Mouse (Mus musculus) stomach, embryonic 14.5 days (tissue): Measurements from ENCODE around the gene Crebbp. TPM values are rescaled to one million over a fixed set of nuclear protein-coding genes. Genes with fewer than 3 reads are reported as not detected.
"Not testable (repeated sequence)": the region's sequence is repeated elsewhere in the genome, so short reads cannot be mapped to it uniquely, and the experiment has no call there.

Experiments
- ATAC-seq: fragments of 200-750 bp; cut with Nextera tagmentation; 2 replicates; pipeline ENCODE4 v1.8.0; 2017; ENCODE audit warnings: low read depth, moderate TSS enrichment; ENCODE audit not compliant: insufficient number of reproducible peaks, insufficient read depth, low FRiP score
- H3K27ac ChIP-seq: fragments of 300-500 bp; sonication (generic); 2 replicates; pipeline ENCODE4 v1.5.1; 2014; ENCODE audit warnings: mild to moderate bottlenecking, low read length, moderate library complexity, mixed read lengths
- H3K27me3 ChIP-seq: fragments of 300-500 bp; sonication (generic); 2 replicates; pipeline ENCODE4 v1.6.1; 2014; ENCODE audit warnings: low read length, control low read depth, mixed read lengths; ENCODE audit not compliant: control insufficient read depth, insufficient read depth
- H3K36me3 ChIP-seq: fragments of 300-500 bp; sonication (generic); 2 replicates; pipeline ENCODE4 v1.6.1; 2014; ENCODE audit warnings: mild to moderate bottlenecking, control low read depth, low read length, moderate library complexity, mixed read lengths; ENCODE audit not compliant: control insufficient read depth, insufficient read depth
- H3K4me1 ChIP-seq: fragments of 300-500 bp; sonication (generic); 2 replicates; pipeline ENCODE4 v1.6.1; 2014; ENCODE audit warnings: low read length, control low read depth, mixed read lengths; ENCODE audit not compliant: control insufficient read depth, insufficient read depth
- H3K4me2 ChIP-seq: fragments of 300-500 bp; sonication (generic); replicated peaks from 2 replicates; pipeline ENCODE4 v1.6.1; 2014; ENCODE audit warnings: low read depth, low read length, control low read depth
- H3K4me3 ChIP-seq: fragments of 300-500 bp; sonication (generic); 2 replicates; pipeline ENCODE4 v1.5.1; 2014; ENCODE audit warnings: low read depth, low read length, control low read depth
- H3K9ac ChIP-seq: fragments of 300-500 bp; sonication (generic); replicated peaks from 2 replicates; pipeline ENCODE4 v1.6.1; 2014; ENCODE audit warnings: low read depth, mild to moderate bottlenecking, control low read depth, low read length, moderate library complexity, mixed read lengths
- H3K9me3 ChIP-seq: fragments of 300-500 bp; sonication (generic); 2 replicates; pipeline ENCODE4 v1.6.1; 2016; ENCODE audit warnings: low read depth, low read length, control low read depth; ENCODE audit not compliant: control insufficient read depth
- WGBS: fragments of 180-500 bp; shearing (Covaris S2); extraction: QIAGEN DNeasy Blood & Tissue Kit; methylation state at CpG from one replicate; pipeline ENCODE4 v1.1.7; 2014; 5-methylcytosine and 5-hydroxymethylcytosine counted together
- polyA plus RNA-seq: library from polyadenylated mRNA; unstranded; fragments of >200 nt; fragmentation: Nextera tagmentation; extraction: Ambion mirVana; gene quantifications from 2 replicates; pipeline ENCODE4 v1.2.1, GENCODE M21; 2014

Crebbp gene
- 53.6 and 65.3 TPM in 2 replicates for polyA plus RNA-seq

DNA sequence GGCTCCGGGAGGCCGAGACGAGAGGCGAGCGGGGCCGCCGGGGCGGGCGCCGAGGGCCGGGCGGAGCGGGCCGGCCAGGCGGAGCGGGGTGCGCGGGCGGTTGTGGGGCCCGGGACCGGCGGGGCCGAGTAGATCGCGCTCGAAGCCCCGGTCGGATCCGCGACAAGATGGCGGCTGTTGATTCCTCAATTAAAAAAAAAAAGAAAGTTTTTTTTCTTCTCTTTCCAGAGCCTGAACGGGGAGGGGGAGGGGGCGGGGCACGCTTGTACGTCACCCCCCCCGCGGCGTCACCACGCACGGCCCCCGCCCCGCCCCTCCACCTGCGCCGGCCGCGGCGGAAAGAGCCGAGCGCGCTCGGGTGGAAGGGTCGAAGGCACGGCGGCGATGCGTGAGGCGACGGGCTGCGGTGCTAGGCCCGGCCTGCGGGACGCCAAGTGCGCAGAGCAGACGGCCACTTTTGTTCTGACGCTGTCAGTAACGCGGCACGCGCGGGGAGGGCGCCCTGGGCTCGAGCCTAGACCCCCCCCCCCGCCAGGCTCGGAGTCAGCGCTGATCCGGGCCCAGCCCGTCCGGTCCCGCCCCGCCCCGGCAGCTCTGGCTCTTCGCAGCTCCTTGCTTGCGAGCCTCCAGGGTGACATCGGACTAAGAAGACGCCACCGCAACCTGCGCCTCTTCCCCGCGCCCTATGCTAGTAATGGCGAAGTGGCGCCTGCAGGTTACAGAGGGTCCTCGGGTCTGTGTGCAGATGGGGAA is at the start of gene Crebbp:
Gene Crebbp (minus strand): TSS at position 199 of the 753 bp plus-strand sequence.
- no peaks in the 10 kb centered on the region for H3K27me3 ChIP-seq
- under 1% methylated on average over 67 of the region's 92 CpGs for WGBS

DNA sequence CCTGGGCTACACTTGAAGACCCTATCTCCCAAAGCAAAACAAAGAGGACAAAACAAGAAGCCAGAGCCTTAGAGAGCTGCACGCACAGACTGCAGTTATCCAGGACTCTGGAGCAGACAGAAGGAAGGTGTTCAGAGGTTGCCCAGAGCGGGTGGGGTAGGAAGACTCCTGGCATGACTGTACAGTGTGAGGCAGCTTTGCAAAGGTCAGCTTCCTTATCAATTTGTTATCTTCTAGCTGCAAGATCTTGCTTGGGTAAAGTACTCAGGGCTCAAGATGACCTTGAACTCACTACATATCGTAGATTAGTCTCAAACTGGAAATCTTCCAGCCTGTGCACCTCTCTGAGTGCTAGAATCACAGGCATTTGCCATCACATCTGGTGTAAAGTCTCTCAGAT is 49.7 kb upstream of the Crebbp start:
- Histone ChIP-seq H3K27me3 (no peaks in the 10 kb centered on the region), H3K27ac (no peak overlapping the region), H3K36me3 (no peaks in the 10 kb centered on the region), H3K4me1 (no peaks in the 10 kb centered on the region; the same call in 1 of the 2 replicates), H3K9me3 (no peaks in the 10 kb centered on the region), H3K9ac (no peak overlapping the region), H3K4me2 (no peak overlapping the region), H3K4me3 (no peak overlapping the region)
- 83% methylated on average over 3 of the region's 3 CpGs for WGBS
- ATAC-seq, result no peak

More for the DNA sequence above, at the start of gene Crebbp:
- ATAC-seq, result peak; percentile 93
- H3K9me3 ChIP-seq, result no peaks in the 10 kb centered on the region
- H3K36me3 ChIP-seq, result no peaks in the 10 kb centered on the region
- H3K27ac ChIP-seq, result peak within 1 kb of the TSS; percentile 90
- peak within 1 kb of the TSS; percentile 73 for H3K4me2 ChIP-seq
- H3K4me3 ChIP-seq, result peak within 1 kb of the TSS; percentile 93
- peak within 1 kb of the TSS; percentile 98 for H3K9ac ChIP-seq
- peaks cover 12% of the 10 kb centered on the region for H3K4me1 ChIP-seq

DNA sequence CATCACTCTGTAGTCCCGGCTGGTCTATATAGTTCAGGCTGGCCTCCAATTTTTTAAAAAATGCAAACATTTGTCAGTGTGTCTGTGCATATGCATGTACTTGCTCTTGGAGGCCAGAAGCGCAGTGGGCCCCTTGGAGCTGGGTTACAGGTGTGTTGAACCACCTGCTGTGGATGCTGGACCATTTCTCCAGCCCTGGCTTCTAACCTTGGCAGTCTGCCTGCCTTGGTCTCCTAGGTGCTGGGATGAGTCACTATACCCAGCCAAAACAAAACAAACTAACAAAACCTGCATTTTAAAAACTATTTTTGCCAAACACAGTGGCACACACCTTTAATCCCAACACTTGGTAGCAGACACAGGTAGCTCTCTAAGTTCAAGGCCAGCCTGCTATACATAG is 43.7 kb upstream of the Crebbp start:
- Histone ChIP-seq H3K36me3 (no peaks in the 10 kb centered on the region), H3K4me1 (no peaks in the 10 kb centered on the region), H3K27ac (no peak overlapping the region), H3K9ac (no peak overlapping the region), H3K4me3 (no peak overlapping the region), H3K4me2 (no peak overlapping the region), H3K27me3 (no peaks in the 10 kb centered on the region), H3K9me3 (no peaks in the 10 kb centered on the region)
- 74% methylated on average over 2 of the region's 2 CpGs for WGBS
- no peak for ATAC-seq

DNA sequence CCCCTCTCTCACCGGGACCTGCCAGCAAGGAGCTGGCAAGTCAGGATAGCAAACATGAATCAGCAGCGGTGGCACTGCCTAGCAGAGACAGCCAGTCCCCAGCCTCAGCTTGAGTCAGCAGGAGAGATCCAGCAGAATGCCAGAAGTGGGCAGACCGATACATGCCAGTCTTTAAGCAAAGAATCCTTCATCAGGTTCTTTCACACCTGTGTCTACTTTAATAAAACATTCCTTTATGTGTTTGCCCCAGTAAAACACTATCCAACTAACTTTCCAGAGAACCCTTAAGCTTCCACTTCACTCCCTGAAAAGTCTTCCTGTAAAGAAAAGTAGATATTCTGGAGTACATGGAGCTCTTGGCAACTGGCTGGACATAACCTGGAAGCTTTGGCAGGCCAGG is 35.0 kb upstream of the Crebbp start:
- no peaks in the 10 kb centered on the region for H3K36me3 ChIP-seq
- H3K9ac ChIP-seq, result no peak overlapping the region
- ATAC-seq, result no peak
- no peak overlapping the region for H3K4me2 ChIP-seq
- no peak overlapping the region for H3K4me3 ChIP-seq
- WGBS, result 88% methylated on average over 3 of the region's 3 CpGs
- no peaks in the 10 kb centered on the region for H3K4me1 ChIP-seq
- no peaks in the 10 kb centered on the region for H3K27me3 ChIP-seq
- no peak overlapping the region for H3K27ac ChIP-seq
- peaks cover 10% of the 10 kb centered on the region; the same call in 1 of the 2 replicates for H3K9me3 ChIP-seq

DNA sequence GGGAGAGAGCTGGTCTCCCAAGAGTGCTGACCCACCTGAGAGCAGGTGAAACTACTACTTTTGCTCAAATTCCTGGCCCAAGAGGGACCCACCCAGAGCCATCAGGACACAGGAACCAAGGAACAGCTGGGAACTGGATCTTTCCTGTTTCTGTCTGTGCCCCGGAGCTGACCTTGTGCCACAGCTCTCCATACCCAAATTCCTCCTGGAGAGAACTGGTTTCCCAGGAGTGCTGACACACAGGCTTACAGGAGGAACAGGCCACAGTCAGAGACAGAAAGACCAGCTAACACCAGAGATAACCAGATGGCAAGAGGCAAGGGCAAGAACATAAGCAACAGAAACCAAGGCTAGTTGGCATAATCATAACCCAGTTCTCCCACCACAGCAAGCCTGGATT is 31.4 kb upstream of the Crebbp start:
- not testable (repeated sequence) for H3K36me3 ChIP-seq, H3K27me3 ChIP-seq, H3K4me1 ChIP-seq, H3K4me3 ChIP-seq, H3K9ac ChIP-seq, ATAC-seq, H3K4me2 ChIP-seq, H3K27ac ChIP-seq
- peaks cover 10% of the 10 kb centered on the region; the same call in 1 of the 2 replicates for H3K9me3 ChIP-seq
- 100% methylated on average over 1 of the region's 1 CpGs for WGBS

DNA sequence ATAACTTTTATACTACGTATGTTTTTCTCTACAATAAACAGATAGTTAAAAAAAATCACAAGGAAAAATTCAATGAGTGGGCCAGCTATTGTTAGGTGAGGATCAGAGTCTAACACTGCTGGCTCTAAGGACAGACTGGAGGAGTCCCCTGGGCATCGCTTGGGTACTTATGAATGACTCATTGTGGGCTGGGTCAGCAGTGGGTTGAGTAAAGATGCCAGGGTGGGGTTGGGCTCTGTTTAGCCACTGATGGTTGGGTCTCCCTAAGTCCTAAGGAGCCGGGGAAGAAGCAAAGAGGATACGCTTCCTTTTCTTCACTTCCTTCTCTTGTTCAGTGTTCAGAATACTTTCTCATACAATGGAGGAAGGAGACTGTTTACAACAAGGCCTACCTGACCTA is 22.3 kb upstream of the Crebbp start:
- H3K27ac ChIP-seq, result no peak overlapping the region
- no peaks in the 10 kb centered on the region for H3K36me3 ChIP-seq
- no peak overlapping the region for H3K4me3 ChIP-seq
- WGBS, result 71% methylated on average over 4 of the region's 4 CpGs
- H3K9ac ChIP-seq, result no peak overlapping the region
- H3K4me2 ChIP-seq, result no peak overlapping the region
- no peaks in the 10 kb centered on the region for H3K27me3 ChIP-seq
- no peak for ATAC-seq
- H3K4me1 ChIP-seq, result no peaks in the 10 kb centered on the region
- H3K9me3 ChIP-seq, result no peaks in the 10 kb centered on the region

DNA sequence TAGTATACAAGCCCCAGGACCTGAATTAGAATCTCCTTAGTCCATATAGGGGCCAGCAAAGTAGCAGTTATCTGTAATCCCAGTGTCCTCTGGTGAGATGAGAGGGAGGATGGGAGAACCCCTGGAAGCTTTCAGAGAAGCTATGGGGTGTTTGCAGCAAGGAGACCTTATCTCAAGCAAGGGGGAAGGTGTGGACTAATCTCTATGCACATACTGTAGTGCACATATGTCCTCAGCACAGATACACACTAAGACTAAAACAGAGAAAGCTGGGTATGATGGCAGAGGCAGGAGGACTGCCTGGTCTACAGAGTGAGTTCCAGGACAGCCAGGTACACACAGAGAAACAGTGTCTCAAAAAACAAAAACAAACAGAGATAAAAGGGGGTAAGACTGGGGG is 21.8 kb upstream of the Crebbp start:
- Histone ChIP-seq H3K4me2 (no peak overlapping the region), H3K9me3 (no peaks in the 10 kb centered on the region), H3K27me3 (no peaks in the 10 kb centered on the region), H3K4me3 (no peak overlapping the region), H3K9ac (no peak overlapping the region), H3K4me1 (no peaks in the 10 kb centered on the region), H3K36me3 (no peaks in the 10 kb centered on the region), H3K27ac (no peak overlapping the region)
- no peak for ATAC-seq

DNA sequence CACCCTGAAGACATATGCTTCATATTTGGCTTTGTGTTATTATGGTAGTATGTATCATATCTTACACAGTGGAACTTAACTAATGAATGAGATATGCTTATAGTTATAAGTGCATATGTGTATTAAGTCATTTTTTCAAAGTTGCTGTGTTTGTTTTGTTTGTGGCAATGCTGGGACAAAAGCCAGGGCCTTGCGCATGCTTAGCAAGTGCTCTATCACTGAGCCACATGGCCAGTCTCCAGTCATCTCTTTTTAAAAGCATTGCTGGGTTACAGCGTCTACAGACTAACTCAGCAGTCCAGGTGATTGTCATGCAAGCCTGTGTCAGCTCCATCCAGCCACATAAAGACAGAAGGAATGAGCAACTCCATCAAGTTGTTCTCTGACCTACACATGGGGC is 12.0 kb upstream of the Crebbp start:
- H3K4me1 ChIP-seq, result no peaks in the 10 kb centered on the region
- no peak for ATAC-seq
- H3K9me3 ChIP-seq, result no peaks in the 10 kb centered on the region
- no peak overlapping the region for H3K4me2 ChIP-seq
- WGBS, result 86% methylated on average over 2 of the region's 2 CpGs
- H3K27ac ChIP-seq, result no peak overlapping the region
- H3K27me3 ChIP-seq, result no peaks in the 10 kb centered on the region
- no peak overlapping the region for H3K4me3 ChIP-seq
- H3K36me3 ChIP-seq, result no peaks in the 10 kb centered on the region
- no peak overlapping the region for H3K9ac ChIP-seq
